Mouse (Mus musculus) gastrocnemius, adult 2 months (tissue): Measurements from ENCODE around the gene Ifi208. TPM values are rescaled to one million over a fixed set of nuclear protein-coding genes. Genes with fewer than 3 reads are reported as not detected.

Experiments used
- DNase-seq: peaks from one replicate; pipeline ENCODE4 v3.0.0; 2022
- H3K27ac ChIP-seq: fragments of 200-600 bp; 2 replicates; pipeline ENCODE4 v1.8.1; 2022; ENCODE audit warnings: mild to moderate bottlenecking
- H3K4me3 ChIP-seq: fragments of 200-600 bp; 2 replicates; pipeline ENCODE4 v1.8.1; 2022; ENCODE audit warnings: mild to moderate bottlenecking, moderate library complexity
- CTCF ChIP-seq: fragments of 200-600 bp; IDR thresholded peaks from 2 replicates; pipeline ENCODE4 v1.8.1; 2022; ENCODE audit warnings: antibody characterized with exemption, mild to moderate bottlenecking, moderate library complexity
- intact Hi-C: fragments of 180-260 bp; cut with DNase I; formaldehyde crosslinking; loops from one replicate; pipeline ENCODE4 v1.15.1; 2025
- microRNA-seq: library from miRNA; unstranded; fragments of <30 nt; microRNA quantifications from one replicate; pipeline ENCODE4 v1.2.0, GENCODE M21; 2021
- total RNA-seq, 2 experiments: library from RNA; stranded (reverse); gene quantifications; 2 replicates each; pipeline ENCODE4 v1.2.3; 2021

The Ifi208 gene
- total RNA-seq, 2 experiments from 2014 or later: 0.08 TPM

- peak; percentile 35 for DNase-seq
- H3K27ac ChIP-seq: peak within 1 kb of the TSS; percentile 85
- intact Hi-C loops: no loop called here
- no peak for TF ChIP-seq CTCF
- peak within 1 kb of the TSS; percentile 67 for H3K4me3 ChIP-seq
Observed at GRCm38 (mm10) chr1:173741656-173742055, 68.2 kb downstream of the Ifi208 start, which contains the start of gene Ifi207. Gene Ifi207, minus strand, starts transcription at chr1:173741747.

GRCm38 (mm10) chr1:173742262-173742661 lies 68.8 kb downstream of the Ifi208 start:
- DNase-seq: no peak
- no peak for TF ChIP-seq CTCF
- intact Hi-C loops: no loop called here
- peak overlapping the region; percentile 74 for H3K27ac ChIP-seq
- peak overlapping the region; percentile 67 for H3K4me3 ChIP-seq

Small RNA genes within 50 kb of the gene (microRNA-seq; reads per million reads assigned to microRNA genes)
- gene Gm44339: not detected

Other genes starting within 250 kb of the Ifi208 start
- gene Ifi206, start 182.6 kb upstream of the Ifi208 start, total RNA-seq: not detected
- gene Ifi214, start 137.7 kb upstream of the Ifi208 start, total RNA-seq: not detected
- gene Ifi213, start 74.4 kb upstream of the Ifi208 start, total RNA-seq: not detected
- under 1 TPM; 0.11 to 0.18 TPM for gene Ifi209, start 42.8 kb upstream of the Ifi208 start, total RNA-seq
- 1 to 10 TPM; 3.2 to 6.6 TPM for gene Ifi207, start 68.1 kb downstream of the Ifi208 start, total RNA-seq
- 1 to 10 TPM; 2.6 to 4.4 TPM for gene Ifi204, start 93.3 kb downstream of the Ifi208 start, total RNA-seq
- 1 to 10 TPM; 1.1 to 3.3 TPM for gene Ifi211, start 239.4 kb downstream of the Ifi208 start, total RNA-seq